Mouse (Mus musculus) common myeloid progenitor, adult 5-6 weeks (primary cell): ENCODE measurements around the gene Ina. TPM values are rescaled to one million over a fixed set of nuclear protein-coding genes. Genes with fewer than 3 reads are reported as not detected.

Experiments used
- ATAC-seq: replicated peaks from 2 replicates; pipeline ENCODE4 v1.8.0; 2016; ENCODE audit warnings: low read depth, mild to moderate bottlenecking, moderate TSS enrichment, inconsistent platforms; ENCODE audit not compliant: poor library complexity, severe bottlenecking
- total RNA-seq: library from RNA; stranded (forward); fragments of 200-1000, 187-1606 nt; gene quantifications from 2 replicates; pipeline ENCODE4 v1.2.3, GENCODE M21; 2017

Gene Ina
- total RNA-seq, 1 experiment from 2014 or later = 0.64 TPM

GRCm38 (mm10) chr19:47012521-47013130 lies 1.9 kb upstream of the Ina start:
- no peak for ATAC-seq

- no peak for ATAC-seq
These were observed 949 bp upstream of the Ina start for GRCm38 (mm10) chr19:47013340-47014158.

- no peak for ATAC-seq
These were observed 395 bp upstream of the Ina start for GRCm38 (mm10) chr19:47014159-47014446.

GRCm38 (mm10) chr19:47015396-47015795 lies 898 bp downstream of the Ina start:
- ATAC-seq = no peak

GRCm38 (mm10) chr19:47015965-47016364 lies 1.5 kb downstream of the Ina start:
- no peak for ATAC-seq

GRCm38 (mm10) chr19:47016487-47016886 lies 2.0 kb downstream of the Ina start:
- peak; percentile 79 for ATAC-seq

GRCm38 (mm10) chr19:47017831-47018230 lies 3.3 kb downstream of the Ina start:
- ATAC-seq = no peak

GRCm38 (mm10) chr19:47018330-47018729 lies 3.8 kb downstream of the Ina start:
- no peak for ATAC-seq

- no peak for ATAC-seq
These were observed 4.8 kb downstream of the Ina start for GRCm38 (mm10) chr19:47019326-47019725.

- ATAC-seq = no peak
These were observed 8.2 kb downstream of the Ina start for GRCm38 (mm10) chr19:47022709-47023108.

- ATAC-seq = no peak
These were observed 9.0 kb downstream of the Ina start for GRCm38 (mm10) chr19:47023546-47023945.

GRCm38 (mm10) chr19:47024954-47025353 lies 10.5 kb downstream of the Ina start:
- no peak for ATAC-seq

GRCm38 (mm10) chr19:47026513-47026912 lies 12.0 kb downstream of the Ina start:
- no peak for ATAC-seq

- ATAC-seq = no peak
These were observed 15.3 kb downstream of the Ina start for GRCm38 (mm10) chr19:47029796-47030195.

GRCm38 (mm10) chr19:47031770-47032169 lies 17.3 kb downstream of the Ina start:
- ATAC-seq = no peak

GRCm38 (mm10) chr19:47034916-47035315 lies 20.4 kb downstream of the Ina start:
- no peak for ATAC-seq

- ATAC-seq = no peak
These were observed 22.1 kb downstream of the Ina start for GRCm38 (mm10) chr19:47036596-47036995.

GRCm38 (mm10) chr19:47040720-47041473 lies 26.4 kb downstream of the Ina start:
- no peak for ATAC-seq

- ATAC-seq = 0 out of 2 replicates have a peak, but pooled peaks have one; percentile 36
These were observed 29.1 kb downstream of the Ina start for GRCm38 (mm10) chr19:47043608-47044007.

- ATAC-seq = no peak
These were observed 31.8 kb downstream of the Ina start for GRCm38 (mm10) chr19:47046343-47046742.

GRCm38 (mm10) chr19:47047236-47047833 lies 32.8 kb downstream of the Ina start:
- ATAC-seq = no peak
